Mouse (Mus musculus): ENCODE measurements at regions not wholly inside any gene's neighbourhood (a gene's known extent, or its start where the extent isn't known, plus 50 kb on each side); places are given as distances from the start of the nearest gene placed in this dataset.

DNA sequence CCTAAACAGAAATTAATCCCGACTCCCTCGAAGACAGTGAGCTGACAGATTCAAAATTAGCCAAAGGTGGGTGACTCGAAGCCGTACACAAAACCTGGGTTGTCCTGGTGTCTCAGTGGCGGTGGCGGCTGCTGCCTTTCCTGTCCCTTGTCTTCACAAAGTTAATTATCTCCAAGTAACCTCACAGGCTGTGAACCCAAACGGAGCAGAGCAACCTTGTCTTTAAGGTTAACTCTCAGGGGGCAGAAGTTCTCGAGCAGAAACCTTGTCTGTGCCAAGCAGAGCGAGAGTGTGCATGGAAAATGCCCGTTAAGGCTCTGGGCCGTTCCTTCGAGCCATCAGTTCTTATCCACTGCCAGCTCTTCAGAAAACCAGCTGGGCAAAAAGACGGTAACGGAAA is 335.8 kb downstream of the Atp23 start:
- no peak for TF ChIP-seq MAZ (IDR thresholded peaks at IDR 0.05; ENCODE audit: low read depth, low read length)
- no peak for TF ChIP-seq MXI1 (IDR thresholded peaks at IDR 0.05; ENCODE audit: low read depth, low read length)
- no peak for TF ChIP-seq NELFE (IDR thresholded peaks at IDR 0.05; ENCODE audit: low read depth, low read length)
- no peak for TF ChIP-seq ZC3H11A (IDR thresholded peaks at IDR 0.05; ENCODE audit: low read depth, low read length)
- no peak for TF ChIP-seq JUND (conservative IDR thresholded peaks at IDR 0.05; ENCODE audit: low read depth, low read length)
- TF ChIP-seq RAD21 (IDR thresholded peaks at IDR 0.05; ENCODE audit: low read depth, low read length), result no peak
- TF ChIP-seq NRF1 (IDR thresholded peaks at IDR 0.05; ENCODE audit: low read depth, low read length), result no peak
- no peak for TF ChIP-seq USF2 (conservative IDR thresholded peaks at IDR 0.05; ENCODE audit: low read depth, low read length)
- no peak for TF ChIP-seq MAFK (IDR thresholded peaks at IDR 0.05; ENCODE audit: insufficient replicate concordance, low read length)
- no peak for TF ChIP-seq SMC3 (IDR thresholded peaks at IDR 0.05; ENCODE audit: low read depth, low read length)
- no peak for TF ChIP-seq MYC (IDR thresholded peaks at IDR 0.05; ENCODE audit: low read depth, low read length)
- Histone ChIP-seq H3K27me3 (replicated peaks) (no peaks in the 10 kb centered on the region), H3K4me1 (ENCODE audit: control insufficient read depth in 1 of 2, insufficient read depth in 2 of 2) (no peaks in the 10 kb centered on the region), H3K36me3 (replicated peaks in 1 of 2; ENCODE audit: control insufficient read depth in 1 of 2, insufficient read depth in 1 of 2, low read length in 1 of 2) (no peaks in the 10 kb centered on the region), H3K4me2 (ENCODE audit: insufficient read depth, low read depth, poor library complexity, severe bottlenecking) (no peak overlapping the region), H3K79me2 (replicated peaks; ENCODE audit: control insufficient read depth, extremely low read depth, insufficient read depth, poor library complexity, severe bottlenecking) (no peaks in the 10 kb centered on the region), H3K9me3 (replicated peaks; ENCODE audit: low read length) (peaks cover 41% of the 10 kb centered on the region), H3K4me3 (replicated peaks in 1 of 3; ENCODE audit: low read depth in 2 of 3, low read length in 2 of 3, poor library complexity in 1 of 3) (no peak overlapping the region), H3K9ac (ENCODE audit: insufficient read depth, low read depth) (no peak overlapping the region), H3K27ac (ENCODE audit: insufficient read depth, low read depth) (no peak overlapping the region)
- dilution Hi-C loops (cut with MboI; ENCODE audit: extremely low pct_ligation_motif_present, extremely low pct_unique_long_range_greater_than_20kb, low sequenced_read_pairs), result no loop called here
- in situ Hi-C loops (cut with MboI; ENCODE audit: low pct_ligation_motif_present, low pct_unique_long_range_greater_than_20kb, low sequenced_read_pairs), result no loop called here
- no peak for DNase-seq (ENCODE audit: extremely low read depth)

DNA sequence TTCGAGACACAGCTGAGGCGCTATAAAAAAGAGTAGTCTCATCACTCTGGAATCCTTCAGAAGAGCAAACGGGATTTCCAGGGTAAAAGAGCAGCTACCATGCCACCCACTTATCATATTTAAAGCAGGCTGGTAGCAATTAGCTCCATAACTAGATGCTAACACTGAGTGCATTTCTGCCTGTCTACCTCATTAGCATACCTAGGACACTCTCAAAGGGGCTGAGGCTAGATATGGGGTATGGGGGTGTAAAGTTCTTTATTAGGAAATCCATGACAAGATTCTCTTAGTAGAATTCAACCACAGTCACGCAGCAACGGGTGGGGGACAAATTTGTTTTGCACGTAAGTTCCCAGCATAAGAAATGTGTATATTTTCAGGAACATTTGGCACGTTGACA is 346.1 kb downstream of the Atp23 start:
- Histone ChIP-seq H3K9ac (ENCODE audit: insufficient read depth, low read depth) (no peak overlapping the region), H3K27ac (ENCODE audit: insufficient read depth, low read depth) (no peak overlapping the region), H3K36me3 (replicated peaks in 1 of 2; ENCODE audit: control insufficient read depth in 1 of 2, insufficient read depth in 1 of 2, low read length in 1 of 2) (no peaks in the 10 kb centered on the region), H3K4me1 (ENCODE audit: control insufficient read depth in 1 of 2, insufficient read depth in 2 of 2) (no peaks in the 10 kb centered on the region), H3K4me3 (replicated peaks in 1 of 3; ENCODE audit: low read depth in 2 of 3, low read length in 2 of 3, poor library complexity in 1 of 3) (no peak overlapping the region), H3K27me3 (replicated peaks) (no peaks in the 10 kb centered on the region), H3K9me3 (replicated peaks; ENCODE audit: low read length) (peaks cover 42% of the 10 kb centered on the region), H3K4me2 (ENCODE audit: insufficient read depth, low read depth, poor library complexity, severe bottlenecking) (no peak overlapping the region), H3K79me2 (replicated peaks; ENCODE audit: control insufficient read depth, extremely low read depth, insufficient read depth, poor library complexity, severe bottlenecking) (no peaks in the 10 kb centered on the region)
- TF ChIP-seq RCOR1 (conservative IDR thresholded peaks at IDR 0.05; ENCODE audit: low read depth, low read length), result no peak
- no peak for TF ChIP-seq MEF2A (IDR thresholded peaks at IDR 0.05; ENCODE audit: borderline replicate concordance, low read depth, low read length)
- TF ChIP-seq POLR2AphosphoS2 (IDR thresholded peaks at IDR 0.05; ENCODE audit: low read depth, low read length), result no peak
- no peak for TF ChIP-seq JUND (conservative IDR thresholded peaks at IDR 0.05; ENCODE audit: low read depth, low read length)
- TF ChIP-seq ZC3H11A (IDR thresholded peaks at IDR 0.05; ENCODE audit: low read depth, low read length), result no peak
- TF ChIP-seq SIN3A (IDR thresholded peaks at IDR 0.05; ENCODE audit: low read length), result no peak
- TF ChIP-seq TCF12 (IDR thresholded peaks at IDR 0.05; ENCODE audit: low read depth, low read length), result no peak
- no peak for TF ChIP-seq MAZ (IDR thresholded peaks at IDR 0.05; ENCODE audit: low read depth, low read length)
- TF ChIP-seq ZNF384 (IDR thresholded peaks at IDR 0.05; ENCODE audit: low read depth, low read length), result no peak
- TF ChIP-seq JUN (IDR thresholded peaks at IDR 0.05; ENCODE audit: insufficient read depth, low read depth, low read length), result no peak
- TF ChIP-seq RAD21 (IDR thresholded peaks at IDR 0.05; ENCODE audit: low read depth, low read length), result no peak
- no peak for TF ChIP-seq KAT2A (IDR thresholded peaks at IDR 0.05; ENCODE audit: insufficient replicate concordance, low read length)
- no peak for TF ChIP-seq PAX5 (IDR thresholded peaks at IDR 0.05; ENCODE audit: low read length)
- TF ChIP-seq E2F4 (IDR thresholded peaks at IDR 0.05; ENCODE audit: insufficient replicate concordance, low read depth, low read length), result no peak
- in situ Hi-C loops (cut with MboI; ENCODE audit: low pct_ligation_motif_present, low pct_unique_long_range_greater_than_20kb, low sequenced_read_pairs), result no loop called here
- no peak for DNase-seq (ENCODE audit: extremely low read depth)
- dilution Hi-C loops (cut with MboI; ENCODE audit: extremely low pct_ligation_motif_present, extremely low pct_unique_long_range_greater_than_20kb, low sequenced_read_pairs), result no loop called here
